Mouse (Mus musculus): ENCODE measurements around the gene Atic.

GRCm38 (mm10) chr1:71605751-71606150 is 48.8 kb downstream of the Atic start:
- TF ChIP-seq CTCF (conservative IDR thresholded peaks at IDR 0.05; ENCODE audit: insufficient read depth, insufficient read length, low read depth, low read length) (no peak), POLR2A (IDR thresholded peaks at IDR 0.05; ENCODE audit: low read depth, low read length) (no peak)
